In the genomic region with DNA sequence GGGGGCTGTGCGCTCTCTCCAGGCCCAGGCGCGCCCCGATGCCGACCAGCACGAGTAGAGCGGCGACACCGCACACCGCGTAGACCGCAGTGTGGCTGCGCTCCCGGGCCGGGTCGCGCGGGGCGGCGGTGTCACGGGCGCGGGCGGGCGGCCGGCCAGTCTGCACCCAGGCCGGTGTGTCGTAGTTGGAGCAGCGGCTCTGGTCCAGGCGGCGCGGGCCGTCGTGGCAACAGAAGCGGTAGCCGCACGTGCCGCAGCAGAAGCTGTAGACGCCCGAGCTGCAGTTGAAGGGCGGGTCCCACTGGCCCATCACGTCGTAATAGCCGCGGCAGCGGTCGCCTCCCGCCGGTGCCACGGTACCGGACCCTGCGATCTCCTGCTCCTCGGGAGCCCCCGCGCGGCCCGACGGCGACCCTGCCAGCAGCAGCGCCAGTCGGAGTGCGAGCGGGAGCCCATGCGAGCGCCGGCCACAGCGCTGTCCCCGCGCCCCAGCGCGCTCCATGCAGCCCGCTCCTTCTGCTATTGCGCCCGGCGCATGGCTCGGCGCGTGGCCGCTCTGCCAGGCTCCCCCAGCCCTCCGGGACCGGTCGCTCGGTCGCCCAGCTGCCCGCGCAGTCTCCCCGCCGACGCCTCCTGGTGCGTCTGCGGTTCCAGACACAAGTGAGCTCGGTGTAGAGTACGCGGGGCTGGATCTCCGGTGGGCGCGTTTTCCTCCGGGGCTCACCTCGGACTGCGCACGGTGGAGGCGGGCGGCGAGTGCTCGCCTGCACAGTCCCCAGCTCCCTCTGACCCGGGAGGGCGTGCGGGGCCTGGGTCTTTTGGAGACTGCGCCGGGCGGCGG, we compare ENCODE assay signal across 8 mouse cellular contexts. TPM values are rescaled to one million over a fixed set of nuclear protein-coding genes. Genes with fewer than 3 reads are reported as not detected.
A peak's percentile ranks its signal among the peaks of the same experiment; 100 is the strongest.
DNase-seq lines count a peak whose midpoint lies in the region; ATAC-seq and TF ChIP-seq lines count a peak whose summit lies in the region.

No protein-coding gene starts in this region.

- under 1% methylated on average over 102 of the region's 112 CpGs for WGBS in kidney, embryonic 14.5 days
- WGBS in embryonic facial prominence, embryonic 14.5 days = under 1% methylated on average over 59 of the region's 112 CpGs
- WGBS in intestine, postnatal 0 days = 1% methylated on average over 105 of the region's 112 CpGs

- H3K4me1 ChIP-seq in kidney, embryonic 14.5 days (ENCODE audit: control insufficient read depth, insufficient read depth, low read length) = peaks cover 16% of the 10 kb centered on the region
- H3K4me1 ChIP-seq in embryonic facial prominence, embryonic 14.5 days (ENCODE audit: control insufficient read depth, insufficient read depth, low read length) = 0 out of 2 replicates have a peak, but pooled peaks cover 6% of the 10 kb centered on the region
- H3K4me1 ChIP-seq in intestine, postnatal 0 days (replicated peaks; ENCODE audit: control insufficient read depth, insufficient read depth, low read length) = no peaks in the 10 kb centered on the region

- peak; percentile 22 for TF ChIP-seq CTCF in intestine, postnatal 0 days (IDR thresholded peaks at IDR 0.05; ENCODE audit: low read depth)

- peak overlapping the region; percentile 41 for H3K4me3 ChIP-seq in kidney, embryonic 14.5 days (ENCODE audit: low read length)
- peak overlapping the region; percentile 51 for H3K4me3 ChIP-seq in embryonic facial prominence, embryonic 14.5 days (ENCODE audit: low read depth, low read length)
- H3K4me3 ChIP-seq in intestine, postnatal 0 days (ENCODE audit: low read depth, low read length) = peak overlapping the region; percentile 40

- no peak overlapping the region for H3K27ac ChIP-seq in kidney, embryonic 14.5 days (ENCODE audit: low read depth, low read length)
- H3K27ac ChIP-seq in embryonic facial prominence, embryonic 14.5 days (replicated peaks; ENCODE audit: low read depth, low read length) = no peak overlapping the region
- no peak overlapping the region for H3K27ac ChIP-seq in intestine, postnatal 0 days (ENCODE audit: low read depth, low read length)

- H3K9me3 ChIP-seq in kidney, embryonic 14.5 days (ENCODE audit: control insufficient read depth, low read length) = no peaks in the 10 kb centered on the region
- H3K9me3 ChIP-seq in embryonic facial prominence, embryonic 14.5 days (ENCODE audit: control insufficient read depth, low read length) = no peaks in the 10 kb centered on the region
- H3K9me3 ChIP-seq in intestine, postnatal 0 days (ENCODE audit: control insufficient read depth) = no peaks in the 10 kb centered on the region

- H3K27me3 ChIP-seq in kidney, embryonic 14.5 days (ENCODE audit: control insufficient read depth, insufficient read depth, low read length) = peaks cover 90% of the 10 kb centered on the region
- H3K27me3 ChIP-seq in embryonic facial prominence, embryonic 14.5 days (replicated peaks; ENCODE audit: control insufficient read depth, insufficient read depth, low read length) = peaks cover 97% of the 10 kb centered on the region
- H3K27me3 ChIP-seq in intestine, postnatal 0 days (replicated peaks; ENCODE audit: control insufficient read depth, insufficient read depth, low read length) = peaks cover 69% of the 10 kb centered on the region

- H3K4me2 ChIP-seq in kidney, embryonic 14.5 days (replicated peaks; ENCODE audit: low read depth, low read length) = peak overlapping the region; percentile 76
- H3K4me2 ChIP-seq in embryonic facial prominence, embryonic 14.5 days (ENCODE audit: low read depth, low read length) = peak overlapping the region; percentile 85
- H3K4me2 ChIP-seq in intestine, postnatal 0 days (replicated peaks; ENCODE audit: low read depth) = peak overlapping the region; percentile 70

- ATAC-seq in kidney, embryonic 14.5 days (ENCODE audit: low FRiP score, low TSS enrichment) = peak; percentile 65; the same call in 1 of the 2 replicates
- ATAC-seq in embryonic facial prominence, embryonic 14.5 days (ENCODE audit: low read depth) = peak; percentile 42
- no peak for ATAC-seq in intestine, postnatal 0 days
- no peak for ATAC-seq in erythroid progenitor cell, adult 5-6 weeks (replicated peaks; ENCODE audit: low FRiP score, poor library complexity, severe bottlenecking)

- H3K36me3 ChIP-seq in kidney, embryonic 14.5 days (ENCODE audit: control insufficient read depth, insufficient read depth, low read length) = no peaks in the 10 kb centered on the region
- H3K36me3 ChIP-seq in embryonic facial prominence, embryonic 14.5 days (ENCODE audit: control insufficient read depth, insufficient read depth, low read length) = no peaks in the 10 kb centered on the region
- H3K36me3 ChIP-seq in intestine, postnatal 0 days (ENCODE audit: control insufficient read depth, insufficient read depth) = no peaks in the 10 kb centered on the region; the same call in 1 of the 2 replicates

- H3K9ac ChIP-seq in kidney, embryonic 14.5 days (ENCODE audit: low read depth, low read length) = peak overlapping the region; percentile 34
- peak overlapping the region; percentile 58 for H3K9ac ChIP-seq in embryonic facial prominence, embryonic 14.5 days (ENCODE audit: low read depth, low read length)
- H3K9ac ChIP-seq in intestine, postnatal 0 days (ENCODE audit: low read depth, low read length) = no peak overlapping the region

- no peak for DNase-seq in kidney, adult 8-10 months
- DNase-seq in adrenal gland, postnatal 25 days = peak; percentile 29
- no peak for DNase-seq in embryonic facial prominence, embryonic 14.5 days (ENCODE audit: low spot score)
- DNase-seq in neural tube, embryonic 10.5 days (ENCODE audit: extremely low spot score, low spot score) = peak; percentile 65
- no peak for DNase-seq in urinary bladder, postnatal 4 days (ENCODE audit: low spot score in 2 of 2)

RNA-seq across cellular contexts. Expression of gene Shisa8, which starts 0.5 kb away (rescaled TPM):
- 0.80 and 1.1 TPM in 2 replicates for polyA plus RNA-seq in kidney, embryonic 14.5 days (2014; fragmentation: Nextera tagmentation; extraction: Ambion mirVana)
- 0.24 and 0.48 TPM in 2 replicates for total RNA-seq in adrenal gland, postnatal 25 days (2021)
- polyA plus RNA-seq in embryonic facial prominence, embryonic 14.5 days (2014; fragmentation: Nextera tagmentation; extraction: Ambion mirVana) = 0.93 and 1.4 TPM in 2 replicates
- polyA plus RNA-seq in intestine, postnatal 0 days (2015; fragmentation: Nextera tagmentation; extraction: Ambion mirVana) = not detected in 2 replicates
- not detected in 2 replicates for total RNA-seq in erythroid progenitor cell, adult 5-6 weeks (2015; ENCODE audit: low replicate concordance)
- not detected in 2 replicates for total RNA-seq in erythroid progenitor cell, adult 5-6 weeks (2017; ENCODE audit: low replicate concordance)

RNA-seq across cellular contexts. Expression of gene Tnfrsf13c, which starts 12.0 kb away (rescaled TPM):
- polyA plus RNA-seq in kidney, embryonic 14.5 days (2014; fragmentation: Nextera tagmentation; extraction: Ambion mirVana) = 0.12 and 0.13 TPM in 2 replicates
- 0.21 TPM in 1 of 2 replicates, not detected in the other for total RNA-seq in adrenal gland, postnatal 25 days (2021)
- 0.17 and 0.40 TPM in 2 replicates for polyA plus RNA-seq in embryonic facial prominence, embryonic 14.5 days (2014; fragmentation: Nextera tagmentation; extraction: Ambion mirVana)
- 0.10 TPM in 1 of 2 replicates, not detected in the other for polyA plus RNA-seq in intestine, postnatal 0 days (2015; fragmentation: Nextera tagmentation; extraction: Ambion mirVana)
- 13.4 and 15.5 TPM in 2 replicates for total RNA-seq in erythroid progenitor cell, adult 5-6 weeks (2015; ENCODE audit: low replicate concordance)
- total RNA-seq in erythroid progenitor cell, adult 5-6 weeks (2017; ENCODE audit: low replicate concordance) = 6.7 and 11.9 TPM in 2 replicates

RNA-seq across cellular contexts. Expression of gene Cenpm, which starts 32.4 kb away (rescaled TPM):
- polyA plus RNA-seq in kidney, embryonic 14.5 days (2014; fragmentation: Nextera tagmentation; extraction: Ambion mirVana) = 83.3 and 116 TPM in 2 replicates
- 5.9 and 7.5 TPM in 2 replicates for total RNA-seq in adrenal gland, postnatal 25 days (2021)
- polyA plus RNA-seq in embryonic facial prominence, embryonic 14.5 days (2014; fragmentation: Nextera tagmentation; extraction: Ambion mirVana) = 51.7 and 63.5 TPM in 2 replicates
- polyA plus RNA-seq in intestine, postnatal 0 days (2015; fragmentation: Nextera tagmentation; extraction: Ambion mirVana) = 14.8 and 16.5 TPM in 2 replicates
- total RNA-seq in erythroid progenitor cell, adult 5-6 weeks (2015; ENCODE audit: low replicate concordance) = 50.7 and 56.2 TPM in 2 replicates
- total RNA-seq in erythroid progenitor cell, adult 5-6 weeks (2017; ENCODE audit: low replicate concordance) = 11.6 and 36.7 TPM in 2 replicates

RNA-seq across cellular contexts. Expression of gene 1500009C09Rik, which starts 40.1 kb away (rescaled TPM):
- polyA plus RNA-seq in kidney, embryonic 14.5 days (2014; fragmentation: Nextera tagmentation; extraction: Ambion mirVana) = not detected in 2 replicates
- total RNA-seq in adrenal gland, postnatal 25 days (2021) = 0.62 TPM in 1 of 2 replicates, not detected in the other
- polyA plus RNA-seq in embryonic facial prominence, embryonic 14.5 days (2014; fragmentation: Nextera tagmentation; extraction: Ambion mirVana) = 0.25 TPM in 1 of 2 replicates, not detected in the other
- 0.13 TPM in 1 of 2 replicates, not detected in the other for polyA plus RNA-seq in intestine, postnatal 0 days (2015; fragmentation: Nextera tagmentation; extraction: Ambion mirVana)
- not detected in 2 replicates for total RNA-seq in erythroid progenitor cell, adult 5-6 weeks (2015; ENCODE audit: low replicate concordance)
- not detected in 2 replicates for total RNA-seq in erythroid progenitor cell, adult 5-6 weeks (2017; ENCODE audit: low replicate concordance)

Comparison
In these comparisons a context has a peak if more than half of its experiments do, and no peak if none do; other contexts are left out.
1. ATAC-seq: peak in kidney, embryonic 14.5 days (single experiment) and embryonic facial prominence, embryonic 14.5 days (single experiment); none in intestine, postnatal 0 days (single experiment) and erythroid progenitor cell, adult 5-6 weeks (single experiment).
2. DNase-seq: peak in adrenal gland, postnatal 25 days (single experiment) and neural tube, embryonic 10.5 days (single experiment); none in kidney, adult 8-10 months (0 of 2), embryonic facial prominence, embryonic 14.5 days (single experiment) and urinary bladder, postnatal 4 days (0 of 2).
3. Peak in every context shown above with its lines, with median percentiles within 50 percentile points of each other: H3K4me2 ChIP-seq and H3K4me3 ChIP-seq.